18 mouse cellular contexts compared by ENCODE assay signal in genomic region chr2:115469165-115469821, GRCm38 (mm10).
DNase-seq lines count a peak whose midpoint lies in the region; ATAC-seq and TF ChIP-seq lines count a peak whose summit lies in the region.
"Had no signal": no experiment of that assay in that cellular context is flagged by ENCODE, and none has a peak within 500 bp of the region (broad histone marks: within the 10 kb centered on the region; RNA-seq: fewer than 3 reads in every experiment).

No protein-coding gene starts in this region.

- 50% methylated on average over 6 of the region's 6 CpGs for WGBS in kidney, postnatal 0 days
- WGBS in stomach, embryonic 16.5 days = 52% methylated on average over 6 of the region's 6 CpGs

- H3K27me3 ChIP-seq in megakaryocyte, embryonic 14.5 days (replicated peaks) = no peaks in the 10 kb centered on the region
- H3K27me3 ChIP-seq in kidney, postnatal 0 days (ENCODE audit: insufficient read depth, low read length) = no peaks in the 10 kb centered on the region
- no peaks in the 10 kb centered on the region for H3K27me3 ChIP-seq in stomach, embryonic 16.5 days (ENCODE audit: control insufficient read depth, insufficient read depth, low read length)
- H3K27me3 ChIP-seq: forebrain, embryonic 15.5 days; heart, embryonic 12.5 days; hindbrain, embryonic 12.5 days; neural tube, embryonic 15.5 days had no signal

- peak; percentile 5 to 40 for DNase-seq in kidney, adult 8-10 months
- DNase-seq in kidney, postnatal 0 days (ENCODE audit: low spot score) = peak; percentile 83
- DNase-seq in testis, postnatal 14 days (ENCODE audit: low spot score) = no peak
- no peak for DNase-seq in urinary bladder, postnatal 25 days (ENCODE audit: low spot score)
- DNase-seq: adrenal gland, postnatal 10 days; cerebellum, adult 9-10 months; heart, postnatal 14 days; lung, adult 2 months had no signal

- H3K4me2 ChIP-seq in kidney, postnatal 0 days (ENCODE audit: low read length) = no peak overlapping the region
- H3K4me2 ChIP-seq in stomach, embryonic 16.5 days (ENCODE audit: low read depth, low read length) = no peak overlapping the region
- H3K4me2 ChIP-seq: heart, embryonic 12.5 days; hindbrain, embryonic 12.5 days; liver, embryonic 11.5 days; neural tube, embryonic 15.5 days had no signal

- ATAC-seq in megakaryocyte, adult 5-6 weeks (ENCODE audit: poor library complexity, severe bottlenecking) = no peak
- ATAC-seq in kidney, postnatal 0 days (replicated peaks; ENCODE audit: low FRiP score, low read depth) = 0 out of 2 replicates have a peak, but pooled peaks have one; percentile 29
- ATAC-seq in stomach, embryonic 16.5 days (ENCODE audit: insufficient read depth, low FRiP score) = peak; percentile 68
- ATAC-seq: forebrain, embryonic 15.5 days; midbrain, embryonic 16.5 days had no signal

- H3K9ac ChIP-seq in kidney, postnatal 0 days (ENCODE audit: low read depth, low read length) = no peak overlapping the region
- no peak overlapping the region for H3K9ac ChIP-seq in stomach, embryonic 16.5 days (ENCODE audit: low read length)
- H3K9ac ChIP-seq: forebrain, embryonic 15.5 days; heart, embryonic 12.5 days; hindbrain, embryonic 12.5 days; neural tube, embryonic 15.5 days had no signal

- peak overlapping the region; percentile 38 for H3K4me3 ChIP-seq in megakaryocyte, embryonic 14.5 days (replicated peaks)
- no peak overlapping the region for H3K4me3 ChIP-seq in kidney, postnatal 0 days (replicated peaks; ENCODE audit: low read depth, low read length)
- no peak overlapping the region for H3K4me3 ChIP-seq in stomach, embryonic 16.5 days (replicated peaks; ENCODE audit: low read length)
- H3K4me3 ChIP-seq: forebrain, embryonic 15.5 days; heart, embryonic 12.5 days; hindbrain, embryonic 12.5 days; left cerebral cortex, adult 2 months; neural tube, embryonic 15.5 days had no signal

- peaks cover 17% of the 10 kb centered on the region for H3K9me3 ChIP-seq in megakaryocyte, embryonic 14.5 days
- no peaks in the 10 kb centered on the region for H3K9me3 ChIP-seq in kidney, postnatal 0 days (replicated peaks; ENCODE audit: low read length)
- H3K9me3 ChIP-seq in stomach, embryonic 16.5 days (replicated peaks; ENCODE audit: control insufficient read depth, low read length) = no peaks in the 10 kb centered on the region
- H3K9me3 ChIP-seq: forebrain, embryonic 15.5 days; heart, embryonic 12.5 days; hindbrain, embryonic 12.5 days; neural tube, embryonic 15.5 days had no signal

- H3K4me1 ChIP-seq in megakaryocyte, embryonic 14.5 days = no peaks in the 10 kb centered on the region
- H3K4me1 ChIP-seq in kidney, postnatal 0 days (replicated peaks; ENCODE audit: insufficient read depth, low read length) = no peaks in the 10 kb centered on the region
- H3K4me1 ChIP-seq in stomach, embryonic 16.5 days (ENCODE audit: control insufficient read depth, insufficient read depth, low read length) = no peaks in the 10 kb centered on the region; the same call in 1 of the 2 replicates
- H3K4me1 ChIP-seq: heart, embryonic 12.5 days; hindbrain, embryonic 12.5 days; neural tube, embryonic 15.5 days had no signal

- no peak for TF ChIP-seq CTCF in kidney, postnatal 0 days (IDR thresholded peaks at IDR 0.05; ENCODE audit: low read depth)

- H3K27ac ChIP-seq in kidney, postnatal 0 days = peak overlapping the region; percentile 63; the same call in 1 of the 2 replicates
- H3K27ac ChIP-seq in stomach, embryonic 16.5 days (ENCODE audit: low read length) = 0 out of 2 replicates have a peak overlapping the region, but pooled peaks have one; percentile 10
- H3K27ac ChIP-seq: forebrain, embryonic 15.5 days; hindbrain, embryonic 12.5 days; left cerebral cortex, adult 2 months; neural tube, embryonic 15.5 days had no signal

- no peaks in the 10 kb centered on the region for H3K36me3 ChIP-seq in megakaryocyte, embryonic 14.5 days (replicated peaks; ENCODE audit: low read length)
- no peaks in the 10 kb centered on the region for H3K36me3 ChIP-seq in kidney, postnatal 0 days (ENCODE audit: insufficient read depth, low read length)
- no peaks in the 10 kb centered on the region for H3K36me3 ChIP-seq in stomach, embryonic 16.5 days (ENCODE audit: control insufficient read depth, insufficient read depth, low read length)
- H3K36me3 ChIP-seq: forebrain, embryonic 15.5 days; heart, embryonic 12.5 days; hindbrain, embryonic 12.5 days; neural tube, embryonic 15.5 days had no signal

Comparison
In these comparisons a context has a peak if more than half of its experiments do, and no peak if none do; other contexts are left out.
1. DNase-seq: peak in kidney, adult 8-10 months (2 of 2) and kidney, postnatal 0 days (single experiment); none in testis, postnatal 14 days (single experiment) and urinary bladder, postnatal 25 days (single experiment).